Mouse (Mus musculus): ENCODE results near the gene Ccl22. TPM values are rescaled to one million over a fixed set of nuclear protein-coding genes. Genes with fewer than 3 reads are reported as not detected.

The Ccl22 gene
- polyA plus RNA-seq, 1 experiment from 2014 or later, result not detected

Other genes starting within 250 kb of the Ccl22 start
- 12.6 and 14.4 TPM in 2 replicates for gene Cpne2, start 212.6 kb upstream of the Ccl22 start, polyA plus RNA-seq (2016; fragmentation: Nextera tagmentation; extraction: Ambion mirVana)
- gene Rspry1, start 143.7 kb upstream of the Ccl22 start, polyA plus RNA-seq (2016; fragmentation: Nextera tagmentation; extraction: Ambion mirVana), result 52.0 and 57.4 TPM in 2 replicates
- 95.2 and 105 TPM in 2 replicates for gene Fam192a, start 143.6 kb upstream of the Ccl22 start, polyA plus RNA-seq (2016; fragmentation: Nextera tagmentation; extraction: Ambion mirVana)
- gene Arl2bp, start 79.0 kb upstream of the Ccl22 start, polyA plus RNA-seq (2016; fragmentation: Nextera tagmentation; extraction: Ambion mirVana), result 225 and 236 TPM in 2 replicates
- gene Pllp, start 49.3 kb upstream of the Ccl22 start, polyA plus RNA-seq (2016; fragmentation: Nextera tagmentation; extraction: Ambion mirVana), result 0.66 and 0.97 TPM in 2 replicates
- 7.5 and 9.4 TPM in 2 replicates for gene Cx3cl1, start 26.4 kb downstream of the Ccl22 start, polyA plus RNA-seq (2016; fragmentation: Nextera tagmentation; extraction: Ambion mirVana)
- not detected in 2 replicates for gene Ccl17, start 64.9 kb downstream of the Ccl22 start, polyA plus RNA-seq (2016; fragmentation: Nextera tagmentation; extraction: Ambion mirVana)
- 52.3 and 57.6 TPM in 2 replicates for gene Coq9, start 92.7 kb downstream of the Ccl22 start, polyA plus RNA-seq (2016; fragmentation: Nextera tagmentation; extraction: Ambion mirVana)
- 190 and 193 TPM in 2 replicates for gene Ciapin1, start 92.8 kb downstream of the Ccl22 start, polyA plus RNA-seq (2016; fragmentation: Nextera tagmentation; extraction: Ambion mirVana)
- 130 and 143 TPM in 2 replicates for gene Polr2c, start 111.9 kb downstream of the Ccl22 start, polyA plus RNA-seq (2016; fragmentation: Nextera tagmentation; extraction: Ambion mirVana)
- 32.7 and 41.8 TPM in 2 replicates for gene Dok4, start 130.7 kb downstream of the Ccl22 start, polyA plus RNA-seq (2016; fragmentation: Nextera tagmentation; extraction: Ambion mirVana)
- gene Ccdc102a, start 172.5 kb downstream of the Ccl22 start, polyA plus RNA-seq (2016; fragmentation: Nextera tagmentation; extraction: Ambion mirVana), result 18.1 and 18.9 TPM in 2 replicates
- 0.06 and 0.16 TPM in 2 replicates for gene Adgrg5, start 178.1 kb downstream of the Ccl22 start, polyA plus RNA-seq (2016; fragmentation: Nextera tagmentation; extraction: Ambion mirVana)
- gene Adgrg1, start 229.2 kb downstream of the Ccl22 start, polyA plus RNA-seq (2016; fragmentation: Nextera tagmentation; extraction: Ambion mirVana), result 177 and 208 TPM in 2 replicates

Data from neural tube, embryonic 12.5 days (tissue).